Mouse (Mus musculus) right cerebral cortex, postnatal 25 days (tissue): ENCODE measurements at regions not wholly inside any gene's neighbourhood (a gene's known extent, or its start where the extent isn't known, plus 50 kb on each side); places are given as distances from the start of the nearest gene placed in this dataset.

Experiments used
- DNase-seq: peaks from one replicate; pipeline ENCODE4 v3.0.0; 2022

- DNase-seq, result no peak
These were observed 306.2 kb downstream of the Satb1 start for GRCm38 (mm10) chr17:51526881-51527280.

GRCm38 (mm10) chr17:51526464-51526863 lies 306.6 kb downstream of the Satb1 start:
- no peak for DNase-seq

GRCm38 (mm10) chr17:51526021-51526420 lies 307.1 kb downstream of the Satb1 start:
- no peak for DNase-seq

GRCm38 (mm10) chr17:51525219-51525618 lies 307.9 kb downstream of the Satb1 start:
- no peak for DNase-seq

GRCm38 (mm10) chr17:51511917-51512316 lies 321.2 kb downstream of the Satb1 start:
- no peak for DNase-seq

GRCm38 (mm10) chr17:51500751-51501150 lies 321.6 kb upstream of the Tbc1d5 start:
- DNase-seq, result no peak

GRCm38 (mm10) chr17:51499541-51499940 lies 320.4 kb upstream of the Tbc1d5 start:
- DNase-seq, result no peak

GRCm38 (mm10) chr17:51495038-51495437 lies 315.9 kb upstream of the Tbc1d5 start:
- no peak for DNase-seq

GRCm38 (mm10) chr17:51489386-51489785 lies 310.2 kb upstream of the Tbc1d5 start:
- no peak for DNase-seq

GRCm38 (mm10) chr17:51487918-51488445 lies 308.8 kb upstream of the Tbc1d5 start:
- DNase-seq, result no peak

GRCm38 (mm10) chr17:51477810-51478209 lies 298.7 kb upstream of the Tbc1d5 start:
- no peak for DNase-seq

GRCm38 (mm10) chr17:51477404-51477803 lies 298.3 kb upstream of the Tbc1d5 start:
- no peak for DNase-seq

GRCm38 (mm10) chr17:51462137-51462880 lies 283.2 kb upstream of the Tbc1d5 start:
- no peak for DNase-seq

- no peak for DNase-seq
These were observed 282.1 kb upstream of the Tbc1d5 start for GRCm38 (mm10) chr17:51461248-51461647.

- no peak for DNase-seq
These were observed 280.0 kb upstream of the Tbc1d5 start for GRCm38 (mm10) chr17:51459119-51459518.

- no peak for DNase-seq
These were observed 236.6 kb upstream of the Tbc1d5 start for GRCm38 (mm10) chr17:51415746-51416145.

- DNase-seq, result no peak
These were observed 235.2 kb upstream of the Tbc1d5 start for GRCm38 (mm10) chr17:51414304-51414703.

- DNase-seq, result no peak
These were observed 234.6 kb upstream of the Tbc1d5 start for GRCm38 (mm10) chr17:51413741-51414140.

GRCm38 (mm10) chr17:51411545-51412094 lies 232.5 kb upstream of the Tbc1d5 start:
- no peak for DNase-seq

- no peak for DNase-seq
These were observed 229.7 kb upstream of the Tbc1d5 start for GRCm38 (mm10) chr17:51408894-51409293.

GRCm38 (mm10) chr17:51408367-51408766 lies 229.2 kb upstream of the Tbc1d5 start:
- DNase-seq, result no peak

GRCm38 (mm10) chr17:51407046-51407445 lies 227.9 kb upstream of the Tbc1d5 start:
- DNase-seq, result no peak

- DNase-seq, result no peak
These were observed 225.9 kb upstream of the Tbc1d5 start for GRCm38 (mm10) chr17:51405059-51405458.

- no peak for DNase-seq
These were observed 218.8 kb upstream of the Tbc1d5 start for GRCm38 (mm10) chr17:51397973-51398372.
